Mouse (Mus musculus) stomach, adult 2 months (tissue): ENCODE results near the gene Slc25a30. TPM values are rescaled to one million over a fixed set of nuclear protein-coding genes. Genes with fewer than 3 reads are reported as not detected.

Source experiments
- polyA plus RNA-seq: library from polyadenylated mRNA; depleted of rRNA; stranded (reverse); fragments of >200 nt; gene quantifications from 2 replicates; pipeline ENCODE4 v1.2.3, GENCODE M21; 2012; rRNA removed

The Slc25a30 gene
- polyA plus RNA-seq, result 0.52 and 1.0 TPM in 2 replicates

DNA sequence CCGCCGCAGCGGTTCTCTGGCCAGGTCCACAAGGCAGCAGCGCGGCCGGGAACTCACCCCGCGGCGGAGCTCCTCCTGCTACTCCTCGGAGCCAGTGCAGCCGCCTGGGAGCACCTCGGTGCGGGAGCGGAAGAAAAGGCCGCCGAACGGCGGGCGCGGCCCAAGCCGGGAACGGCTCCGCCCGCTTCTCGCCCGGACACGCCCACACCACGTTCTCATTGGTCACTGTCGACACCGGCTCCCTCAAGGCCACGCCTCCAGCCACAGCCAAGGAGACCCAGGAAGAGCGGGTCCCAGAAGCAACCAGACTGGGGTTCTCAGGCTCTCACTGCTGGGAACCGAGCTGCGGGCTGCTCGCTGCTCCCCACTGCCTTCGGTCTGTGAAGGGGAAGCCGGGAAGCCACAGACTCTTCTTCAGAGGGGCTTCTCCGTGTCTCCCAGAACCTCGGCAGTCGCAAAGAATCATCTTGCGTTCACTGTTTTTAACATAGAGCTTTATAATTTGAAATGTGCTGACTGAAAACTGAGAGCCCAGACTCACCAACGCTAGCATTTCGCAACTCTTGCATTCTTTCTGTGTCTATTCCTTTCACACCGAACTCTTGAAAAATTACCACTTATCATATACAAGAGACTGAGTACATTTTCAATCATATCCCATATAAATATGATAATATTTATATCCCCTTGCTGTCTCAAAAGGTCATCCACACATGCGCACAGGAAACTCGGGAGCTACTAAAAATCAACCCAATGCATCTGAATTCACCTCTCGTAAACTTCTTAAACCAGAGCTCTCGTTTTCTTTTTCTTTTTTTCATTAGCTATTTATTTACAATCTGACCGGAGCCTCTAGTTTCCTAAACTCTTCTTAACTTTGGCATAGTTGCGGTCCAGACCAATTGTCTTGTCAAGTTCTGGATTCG is at the start of gene Slc25a30:
Gene Slc25a30 (minus strand): TSS at position 170 of the 926 bp plus-strand sequence.

DNA sequence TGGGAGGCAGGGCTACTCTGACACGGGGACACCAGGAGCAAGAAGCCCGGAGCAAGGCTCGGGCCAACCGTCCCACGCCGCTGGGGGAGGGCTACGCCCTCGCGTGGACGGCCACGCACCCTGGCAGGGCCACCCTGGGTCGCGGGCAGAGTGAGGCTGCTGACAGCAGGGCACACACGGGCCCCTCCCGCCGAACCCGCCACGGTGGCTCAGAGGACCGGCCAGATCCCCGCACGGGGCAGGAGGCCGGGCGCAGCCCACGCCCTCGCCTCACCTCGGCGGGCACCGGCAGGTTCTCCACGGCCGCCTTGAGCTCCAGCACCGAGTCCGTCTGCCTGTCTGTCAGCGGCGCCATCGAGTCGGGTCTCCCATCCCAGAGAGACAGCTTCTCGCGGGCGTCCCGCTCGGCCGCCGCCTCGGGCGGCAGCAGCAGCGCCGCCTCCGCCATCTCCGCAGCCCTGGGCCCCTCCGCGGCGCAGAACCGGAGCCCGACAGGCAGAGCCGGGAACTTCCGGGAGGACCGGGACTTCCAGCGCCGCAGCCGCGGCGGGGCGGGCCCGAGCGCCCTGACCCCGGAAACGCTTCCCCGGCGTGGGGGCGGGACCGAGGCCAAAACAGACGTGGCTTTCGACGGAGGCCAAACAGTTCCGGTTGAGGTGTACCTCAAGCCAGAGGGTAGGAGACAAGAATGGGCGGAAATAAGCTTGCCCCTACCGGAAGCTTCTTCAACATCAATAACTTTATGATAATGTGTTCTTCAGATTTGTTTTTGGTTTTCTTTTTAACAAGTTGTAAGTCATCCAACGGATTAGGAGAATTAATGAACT is 32.6 kb downstream of the Slc25a30 start, which contains the start of gene Cog3:
Gene Cog3 (minus strand): TSS at position 527 of the 827 bp plus-strand sequence.

Other genes with a start within 250 kb of the Slc25a30 start
- gene Spert, start 193.9 kb downstream of the Slc25a30 start, polyA plus RNA-seq, result not detected in 2 replicates
- gene Erich6b, start 144.8 kb downstream of the Slc25a30 start, polyA plus RNA-seq, result not detected in 2 replicates
- gene Cog3, start 32.5 kb downstream of the Slc25a30 start, polyA plus RNA-seq, result 1.7 and 2.2 TPM in 2 replicates
- gene Tpt1, start 58.1 kb upstream of the Slc25a30 start, polyA plus RNA-seq, result 1,268 and 2,418 TPM in 2 replicates
- not detected in 2 replicates for gene Kctd4, start 168.0 kb upstream of the Slc25a30 start, polyA plus RNA-seq
- 0.91 and 1.1 TPM in 2 replicates for gene Gtf2f2, start 223.8 kb upstream of the Slc25a30 start, polyA plus RNA-seq